Mouse (Mus musculus) T-cell, adult 66 days (primary cell): ENCODE measurements around the gene Esp1. TPM values are rescaled to one million over a fixed set of nuclear protein-coding genes. Genes with fewer than 3 reads are reported as not detected.

Experiments
- total RNA-seq, 2 experiments: library from RNA; stranded (reverse); gene quantifications; 3 replicates in 1 of 2; 4 replicates in 1 of 2; pipeline ENCODE4 v1.2.4; 2023

The Esp1 gene
- not detected for total RNA-seq

DNA sequence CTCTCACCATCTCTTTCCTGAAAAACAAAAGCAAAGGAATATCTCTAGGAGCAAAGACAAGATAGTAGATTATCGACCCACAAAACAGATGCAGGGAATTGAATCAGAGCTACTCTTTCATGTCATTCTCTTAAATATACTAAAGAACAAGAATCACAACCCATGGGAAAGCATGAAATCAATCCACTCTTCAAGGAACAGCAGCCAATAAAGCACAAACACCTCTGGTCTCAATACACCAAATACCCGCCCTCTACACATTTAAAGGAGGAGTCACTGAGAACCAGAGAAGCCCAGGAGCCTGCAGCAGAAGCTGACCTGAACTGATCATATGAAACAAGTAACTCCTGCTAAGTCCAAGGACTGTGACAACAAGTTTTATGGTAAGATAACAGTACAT is at the start of gene Esp1:
Gene Esp1 (plus strand): TSS at position 301 of the 400 bp plus-strand sequence.

Other genes starting within 250 kb of the Esp1 start
- gene Esp8, start 207.1 kb upstream of the Esp1 start, total RNA-seq = not detected
- gene Esp6, start 165.6 kb upstream of the Esp1 start, total RNA-seq = not detected
- not detected for gene Esp4, start 128.5 kb upstream of the Esp1 start, total RNA-seq
- not detected for gene Esp3, start 95.0 kb upstream of the Esp1 start, total RNA-seq
- gene Crisp2, start 79.9 kb downstream of the Esp1 start, total RNA-seq = not detected
- not detected for gene Rhag, start 84.0 kb downstream of the Esp1 start, total RNA-seq
- not detected for gene 9130008F23Rik, start 153.4 kb downstream of the Esp1 start, total RNA-seq
- under 1 TPM in 1 of 2 experiments, not detected in 1; 0.80 TPM for gene Glyatl3, start 187.2 kb downstream of the Esp1 start, total RNA-seq
- 10 to 100 TPM in 1 of 2 experiments, 1 to 10 TPM in 1; 9.7 to 12.4 TPM for gene Mut, start 207.6 kb downstream of the Esp1 start, total RNA-seq
- gene Cenpq, start 207.9 kb downstream of the Esp1 start, total RNA-seq = 10 to 100 TPM; 40.2 to 41.8 TPM